Mouse (Mus musculus): Measurements from ENCODE around the gene Ndufa7. TPM values are rescaled to one million over a fixed set of nuclear protein-coding genes. Genes with fewer than 3 reads are reported as not detected.
"Not testable (repeated sequence)": the region's sequence is repeated elsewhere in the genome, so short reads cannot be mapped to it uniquely, and the experiment has no call there.

Ndufa7 gene
- polyA plus RNA-seq, 1 experiment from 2014 or later, result 490 TPM

DNA sequence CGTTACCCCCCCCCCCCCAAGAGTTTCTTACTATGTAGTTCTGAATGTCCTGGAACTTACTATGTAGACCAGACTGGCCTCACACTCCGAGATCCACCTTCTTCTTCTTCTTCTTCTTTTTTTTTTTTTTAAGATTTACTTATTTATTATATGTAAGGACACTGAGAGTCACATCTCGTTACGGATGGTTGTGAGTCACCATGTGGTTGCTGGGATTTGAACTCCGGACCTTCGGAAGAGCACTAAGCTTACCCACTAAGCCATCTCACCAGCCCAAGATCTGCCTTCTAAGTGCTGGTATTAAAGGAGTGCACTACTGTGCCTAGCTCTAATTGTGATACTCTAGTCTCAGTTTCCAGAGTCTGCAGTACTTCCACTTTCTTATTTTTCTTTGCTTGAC is 9.0 kb upstream of the Ndufa7 start:
- H3K9me3 ChIP-seq (replicated peaks), result no peaks in the 10 kb centered on the region
- H3K9ac ChIP-seq, result no peak overlapping the region
- peaks cover 21% of the 10 kb centered on the region for H3K36me3 ChIP-seq
- no peaks in the 10 kb centered on the region for H3K27me3 ChIP-seq
- ATAC-seq (replicated peaks; ENCODE audit: low FRiP score), result no peak
- H3K4me1 ChIP-seq, result peaks cover 59% of the 10 kb centered on the region
- no peak overlapping the region for H3K27ac ChIP-seq
- no peak overlapping the region for H3K4me3 ChIP-seq (replicated peaks)
- no peak overlapping the region for H3K4me2 ChIP-seq
- WGBS, result 88% methylated on average over 6 of the region's 6 CpGs

DNA sequence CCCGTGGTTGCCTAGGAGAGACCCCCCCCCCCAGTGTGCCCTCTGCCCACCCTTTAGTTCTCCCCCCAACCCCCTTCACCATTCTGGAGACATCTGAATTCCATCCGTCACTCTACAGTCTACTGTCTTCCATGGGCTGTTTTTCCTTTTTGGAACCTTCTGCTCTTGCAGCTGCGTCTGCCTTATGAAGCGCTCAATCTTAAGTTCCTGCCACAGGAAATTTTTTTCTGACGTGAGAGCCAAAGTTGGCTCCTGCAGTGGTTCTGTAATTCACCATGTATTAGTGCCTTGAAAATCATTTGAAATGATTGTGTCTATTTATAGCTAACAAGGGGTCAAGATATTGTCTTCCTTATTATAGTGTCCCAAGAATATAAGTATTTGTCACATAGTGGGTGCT is 7.8 kb upstream of the Ndufa7 start:
- H3K4me2 ChIP-seq, result peak overlapping the region; percentile 77
- no peaks in the 10 kb centered on the region for H3K9me3 ChIP-seq (replicated peaks)
- peaks cover 55% of the 10 kb centered on the region for H3K4me1 ChIP-seq
- 57% methylated on average over 5 of the region's 5 CpGs for WGBS
- H3K27ac ChIP-seq, result peak overlapping the region; percentile 96; the same call in 1 of the 2 replicates
- H3K36me3 ChIP-seq, result peaks cover 33% of the 10 kb centered on the region
- H3K4me3 ChIP-seq (replicated peaks), result peak overlapping the region; percentile 64
- ATAC-seq (replicated peaks; ENCODE audit: low FRiP score), result no peak
- no peaks in the 10 kb centered on the region for H3K27me3 ChIP-seq
- 0 out of 2 replicates have a peak overlapping the region, but pooled peaks have one; percentile 75 for H3K9ac ChIP-seq

DNA sequence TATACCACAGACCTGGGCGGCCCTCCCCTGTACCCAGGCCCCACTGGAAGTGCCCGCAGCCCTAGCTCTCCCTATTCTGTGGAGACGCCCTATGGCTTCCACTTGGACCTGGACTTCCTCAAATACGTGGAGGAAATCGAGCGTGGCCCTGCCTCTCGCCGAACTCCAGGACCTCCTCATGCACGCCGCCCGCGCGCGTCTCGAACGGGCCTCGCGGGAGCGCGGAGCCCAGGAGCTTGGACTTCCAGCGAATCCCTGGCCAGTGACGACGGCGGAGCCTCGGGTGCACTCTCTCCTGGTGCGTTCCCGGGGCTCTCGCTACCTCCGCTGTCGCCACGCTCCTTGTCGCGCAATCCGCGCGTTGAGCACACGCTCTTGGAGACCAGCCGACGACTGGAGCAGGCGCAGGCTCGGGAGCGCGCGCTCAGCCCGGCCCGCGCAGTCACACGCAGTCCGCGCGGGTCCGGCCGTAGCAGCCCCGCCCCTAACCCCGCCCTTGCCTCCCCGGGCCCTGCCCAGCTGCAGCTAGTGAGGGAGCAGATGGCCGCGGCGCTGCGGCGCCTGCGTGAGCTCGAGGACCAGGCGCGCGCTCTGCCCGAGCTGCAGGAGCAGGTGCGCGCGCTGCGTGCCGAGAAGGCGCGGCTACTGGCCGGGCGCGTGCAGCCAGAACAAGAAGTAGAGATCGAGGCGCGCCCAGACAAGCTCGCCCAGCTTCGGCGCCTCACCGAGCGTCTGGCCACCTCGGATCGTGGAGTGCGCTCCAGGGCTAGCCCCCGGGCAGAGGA is 7.0 kb upstream of the Ndufa7 start:
- H3K4me2 ChIP-seq, result peak overlapping the region; percentile 77
- H3K27me3 ChIP-seq, result no peaks in the 10 kb centered on the region
- under 1% methylated on average over 89 of the region's 89 CpGs for WGBS
- no peaks in the 10 kb centered on the region for H3K9me3 ChIP-seq (replicated peaks)
- ATAC-seq (replicated peaks; ENCODE audit: low FRiP score), result peak; percentile 97
- peak overlapping the region; percentile 96 for H3K27ac ChIP-seq
- peaks cover 56% of the 10 kb centered on the region for H3K4me1 ChIP-seq
- peak overlapping the region; percentile 75 for H3K9ac ChIP-seq
- H3K4me3 ChIP-seq (replicated peaks), result peak overlapping the region; percentile 64
- peaks cover 41% of the 10 kb centered on the region for H3K36me3 ChIP-seq

DNA sequence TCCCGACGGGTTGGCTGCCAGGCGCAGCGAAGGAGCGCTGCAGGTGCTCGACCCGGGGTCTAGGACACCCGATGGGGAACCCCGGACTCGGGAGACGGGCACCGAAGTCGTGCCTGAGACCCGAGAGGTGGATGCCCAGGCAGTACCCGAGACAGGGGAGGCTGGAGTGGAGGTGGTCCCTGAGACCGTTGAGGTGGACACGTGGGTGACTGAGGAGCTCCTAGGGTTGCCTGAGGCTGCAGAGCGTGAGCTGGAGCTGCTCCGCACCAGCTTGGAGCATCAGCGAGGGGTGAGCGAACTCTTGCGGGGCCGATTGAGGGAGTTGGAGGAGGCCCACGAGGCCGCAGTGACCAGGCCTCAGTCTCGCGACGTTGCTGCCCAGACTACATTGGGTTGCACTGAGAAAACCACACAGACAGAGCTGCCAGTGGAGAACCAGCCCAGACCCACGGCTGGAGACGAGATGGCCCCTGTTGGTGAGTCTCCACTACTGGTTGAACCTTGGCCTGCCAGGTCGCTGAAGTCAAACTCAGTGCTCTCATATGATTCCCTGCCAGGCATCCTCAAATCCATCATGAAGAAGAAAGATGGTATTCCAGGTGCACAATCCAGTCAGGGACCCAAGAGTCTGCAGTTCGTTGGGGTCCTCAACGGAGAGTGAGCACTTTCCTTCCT is 6.3 kb upstream of the Ndufa7 start:
- Histone ChIP-seq H3K36me3 (peaks cover 48% of the 10 kb centered on the region), H3K4me2 (peak overlapping the region; percentile 77), H3K9ac (peak overlapping the region; percentile 75), H3K27ac (peak overlapping the region; percentile 96), H3K4me1 (peaks cover 56% of the 10 kb centered on the region), H3K4me3 (replicated peaks) (peak overlapping the region; percentile 64), H3K9me3 (replicated peaks) (no peaks in the 10 kb centered on the region), H3K27me3 (no peaks in the 10 kb centered on the region)
- peak; percentile 69 for ATAC-seq (replicated peaks; ENCODE audit: low FRiP score)
- 12% methylated on average over 33 of the region's 33 CpGs for WGBS

DNA sequence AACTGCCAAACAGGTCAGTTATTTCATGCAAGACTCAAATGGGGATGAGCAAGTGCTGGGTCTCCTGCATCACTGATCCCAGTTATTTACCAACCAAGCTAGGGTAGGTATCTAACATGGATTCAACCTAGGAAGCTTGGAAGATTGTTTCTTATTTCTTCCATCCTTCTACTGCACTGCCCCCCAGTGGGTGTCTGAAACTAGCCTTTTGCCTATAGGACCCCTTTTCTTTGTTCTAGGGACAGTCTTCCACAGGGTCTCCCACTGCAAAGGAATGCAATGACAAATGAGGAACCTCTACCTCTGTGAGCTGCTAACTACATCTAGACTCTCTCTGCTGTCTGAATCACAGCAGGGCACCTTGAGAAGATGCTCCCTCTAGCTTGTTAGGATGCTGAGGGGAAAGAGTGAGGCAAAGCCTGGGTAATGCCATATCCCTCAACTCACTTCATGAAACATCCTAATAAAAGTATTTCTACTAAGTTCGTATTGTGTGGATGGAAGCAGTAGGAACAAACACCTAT is 1.9 kb upstream of the Ndufa7 start:
- WGBS, result 72% methylated on average over 1 of the region's 1 CpGs
- Histone ChIP-seq H3K4me1 (peaks cover 63% of the 10 kb centered on the region), H3K9ac (peak overlapping the region; percentile 72), H3K36me3 (peaks cover 61% of the 10 kb centered on the region), H3K4me2 (peak overlapping the region; percentile 84), H3K9me3 (replicated peaks) (no peaks in the 10 kb centered on the region), H3K27me3 (no peaks in the 10 kb centered on the region), H3K4me3 (replicated peaks) (peak overlapping the region; percentile 65), H3K27ac (0 out of 2 replicates have a peak overlapping the region, but pooled peaks have one; percentile 22)
- no peak for ATAC-seq (replicated peaks; ENCODE audit: low FRiP score)

DNA sequence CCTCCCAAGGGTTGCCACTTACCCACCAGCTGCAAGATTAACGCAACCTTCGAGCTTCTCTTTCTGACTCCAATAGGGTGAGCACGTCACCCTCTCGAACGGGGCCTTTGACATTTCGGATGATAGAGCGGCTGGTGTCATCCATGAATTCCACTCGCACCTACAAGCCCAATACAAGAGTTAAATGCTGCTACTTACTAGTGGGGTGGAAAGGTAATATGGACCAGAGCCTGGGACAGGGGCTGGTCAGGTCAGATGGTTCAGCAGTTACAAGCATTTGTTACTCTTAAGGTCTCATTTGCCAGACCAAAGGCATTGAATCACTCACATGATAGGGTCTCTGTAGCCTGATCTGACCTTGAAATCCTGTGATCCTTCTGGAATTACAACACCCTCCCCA is 1.2 kb upstream of the Ndufa7 start:
- Histone ChIP-seq H3K4me1 (peaks cover 57% of the 10 kb centered on the region), H3K36me3 (peaks cover 65% of the 10 kb centered on the region), H3K4me3 (replicated peaks) (peak overlapping the region; percentile 65), H3K4me2 (peak overlapping the region; percentile 84), H3K27ac (peak overlapping the region; percentile 7; the same call in 1 of the 2 replicates), H3K9ac (peak overlapping the region; percentile 72)
- not testable (repeated sequence) for ATAC-seq (replicated peaks; ENCODE audit: low FRiP score); H3K9me3 ChIP-seq (replicated peaks); H3K27me3 ChIP-seq
- WGBS, result 66% methylated on average over 8 of the region's 8 CpGs

DNA sequence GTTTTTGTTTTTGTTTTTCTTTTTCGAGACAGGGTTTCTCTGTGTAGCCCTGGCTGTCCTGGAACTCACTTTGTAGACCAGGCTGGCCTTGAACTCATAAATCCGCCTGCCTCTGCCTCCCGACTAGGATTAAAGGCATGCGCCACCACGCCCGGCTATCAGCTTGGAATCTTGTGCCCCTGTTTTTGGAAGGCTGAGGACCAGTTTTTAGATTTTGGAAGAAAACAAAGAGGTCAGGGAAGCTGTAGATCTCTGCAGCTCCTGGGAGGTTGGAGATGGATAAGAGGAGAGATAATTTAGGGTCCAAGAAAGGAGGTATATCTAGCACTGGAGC is 592 bp downstream of the Ndufa7 start:
- H3K9me3 ChIP-seq (replicated peaks); H3K27me3 ChIP-seq; ATAC-seq (replicated peaks; ENCODE audit: low FRiP score): not testable (repeated sequence)
- peaks cover 45% of the 10 kb centered on the region for H3K4me1 ChIP-seq
- peak overlapping the region; percentile 65 for H3K4me3 ChIP-seq (replicated peaks)
- peak overlapping the region; percentile 70 for H3K4me2 ChIP-seq
- 1% methylated on average over 6 of the region's 6 CpGs for WGBS
- H3K36me3 ChIP-seq, result peaks cover 65% of the 10 kb centered on the region
- H3K9ac ChIP-seq, result peak overlapping the region; percentile 72
- peak overlapping the region; percentile 90 for H3K27ac ChIP-seq

DNA sequence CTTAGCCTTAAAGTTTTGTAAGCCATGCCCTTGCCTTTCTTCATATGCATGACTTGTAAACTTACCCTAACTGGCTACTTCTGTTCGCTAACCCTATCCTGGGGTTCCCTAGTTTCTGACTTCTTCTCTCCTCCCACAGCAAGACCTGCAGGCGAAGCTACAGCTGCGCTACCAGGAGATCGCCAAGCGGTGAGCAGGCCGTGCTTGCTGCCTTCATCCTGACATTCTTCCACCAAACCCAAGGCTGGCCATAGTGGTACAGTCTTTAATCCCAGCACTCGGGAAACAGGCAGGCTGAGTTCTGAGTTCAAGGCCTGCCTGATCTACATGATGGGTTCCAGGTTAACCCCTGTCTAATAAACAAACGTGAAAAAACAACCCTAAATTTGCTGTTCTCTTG is 1.1 kb downstream of the Ndufa7 start:
- peak overlapping the region; percentile 65 for H3K4me3 ChIP-seq (replicated peaks)
- H3K9ac ChIP-seq, result peak overlapping the region; percentile 72
- H3K36me3 ChIP-seq, result peaks cover 65% of the 10 kb centered on the region
- peaks cover 42% of the 10 kb centered on the region for H3K4me1 ChIP-seq
- no peaks in the 10 kb centered on the region for H3K9me3 ChIP-seq (replicated peaks)
- H3K27me3 ChIP-seq, result no peaks in the 10 kb centered on the region
- WGBS, result 81% methylated on average over 8 of the region's 8 CpGs
- H3K4me2 ChIP-seq, result peak overlapping the region; percentile 70
- 0 out of 2 replicates have a peak overlapping the region, but pooled peaks have one; percentile 90 for H3K27ac ChIP-seq
- ATAC-seq (replicated peaks; ENCODE audit: low FRiP score), result no peak

DNA sequence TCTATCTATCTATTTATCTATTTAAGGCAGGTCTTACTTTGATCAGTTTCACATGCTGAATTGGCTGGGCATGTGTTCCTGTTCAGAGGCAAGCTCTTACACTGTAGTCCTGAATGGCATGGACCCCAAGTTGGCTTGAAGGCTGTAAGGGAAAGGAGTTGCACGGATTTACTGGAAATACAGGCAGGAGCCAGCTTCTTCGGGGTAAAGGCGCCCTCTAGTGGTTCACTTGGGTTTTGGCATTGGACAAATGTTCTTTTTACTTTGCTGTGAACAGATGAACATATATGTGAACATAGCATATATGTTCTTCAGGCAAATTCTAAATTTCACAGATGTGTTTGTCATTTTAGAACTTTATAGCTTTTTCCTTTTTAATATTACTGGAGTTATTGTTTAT is 2.5 kb downstream of the Ndufa7 start:
- H3K36me3 ChIP-seq, result peaks cover 64% of the 10 kb centered on the region
- H3K9me3 ChIP-seq (replicated peaks), result no peaks in the 10 kb centered on the region
- H3K9ac ChIP-seq, result no peak overlapping the region
- no peak for ATAC-seq (replicated peaks; ENCODE audit: low FRiP score)
- no peaks in the 10 kb centered on the region for H3K27me3 ChIP-seq
- H3K4me1 ChIP-seq, result peaks cover 34% of the 10 kb centered on the region
- WGBS, result 0% methylated on average over 3 of the region's 3 CpGs
- H3K4me3 ChIP-seq (replicated peaks), result no peak overlapping the region
- H3K27ac ChIP-seq, result no peak overlapping the region
- no peak overlapping the region for H3K4me2 ChIP-seq

DNA sequence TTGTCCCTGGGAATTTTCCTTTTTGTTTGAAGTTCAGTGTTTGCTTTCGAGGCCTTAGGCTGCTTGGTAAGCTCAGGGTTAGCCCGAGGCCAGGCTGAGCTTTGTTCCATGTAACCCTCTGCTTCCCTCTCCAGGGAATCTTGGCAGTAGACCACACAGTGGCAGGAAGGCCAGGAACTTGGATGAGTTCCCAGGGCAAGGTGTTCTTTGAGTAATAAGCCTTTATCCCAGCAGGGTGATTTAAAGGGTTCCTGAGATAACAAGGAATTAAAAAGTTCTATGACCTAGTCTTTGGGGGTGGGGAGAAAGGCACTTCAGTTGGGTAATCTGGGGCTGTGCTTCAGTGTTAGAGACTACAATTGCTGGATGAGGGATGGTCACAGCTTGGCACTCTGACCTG is 4.5 kb downstream of the Ndufa7 start:
- no peaks in the 10 kb centered on the region for H3K9me3 ChIP-seq (replicated peaks)
- H3K9ac ChIP-seq, result no peak overlapping the region
- peaks cover 67% of the 10 kb centered on the region for H3K36me3 ChIP-seq
- H3K4me2 ChIP-seq, result no peak overlapping the region
- H3K4me1 ChIP-seq, result peaks cover 16% of the 10 kb centered on the region
- H3K27ac ChIP-seq, result no peak overlapping the region
- WGBS, result 68% methylated on average over 2 of the region's 2 CpGs
- H3K4me3 ChIP-seq (replicated peaks), result no peak overlapping the region
- no peaks in the 10 kb centered on the region for H3K27me3 ChIP-seq
- ATAC-seq (replicated peaks; ENCODE audit: low FRiP score), result no peak

DNA sequence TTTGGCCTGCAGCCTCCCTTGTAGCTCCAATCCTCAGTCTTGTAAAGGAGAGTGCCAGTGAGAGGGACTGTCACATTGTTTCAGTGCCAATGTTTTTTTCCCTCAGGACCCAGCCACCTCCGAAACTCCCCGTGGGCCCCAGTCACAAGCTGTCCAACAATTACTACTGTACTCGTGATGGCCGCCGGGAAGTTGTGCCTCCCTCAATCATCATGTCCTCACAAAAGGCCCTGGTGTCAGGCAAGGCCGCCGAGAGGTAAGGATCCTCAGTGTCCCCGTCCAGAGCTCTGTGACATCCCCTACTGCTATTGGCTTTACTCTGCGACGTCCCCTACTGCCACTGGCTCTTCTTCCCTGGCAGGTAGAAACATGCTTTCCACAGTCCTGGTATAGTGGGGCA is 5.2 kb downstream of the Ndufa7 start:
- H3K9me3 ChIP-seq (replicated peaks), result no peaks in the 10 kb centered on the region
- no peaks in the 10 kb centered on the region for H3K27me3 ChIP-seq
- no peak for ATAC-seq (replicated peaks; ENCODE audit: low FRiP score)
- H3K4me3 ChIP-seq (replicated peaks), result no peak overlapping the region
- H3K4me1 ChIP-seq, result peaks cover 16% of the 10 kb centered on the region
- no peak overlapping the region for H3K4me2 ChIP-seq
- H3K27ac ChIP-seq, result no peak overlapping the region
- H3K9ac ChIP-seq, result no peak overlapping the region
- 90% methylated on average over 10 of the region's 10 CpGs for WGBS
- peaks cover 73% of the 10 kb centered on the region for H3K36me3 ChIP-seq

Data from kidney, embryonic 15.5 days (tissue).